Mouse (Mus musculus) kidney, postnatal 0 days (tissue): ENCODE data around the gene Ppm1e. TPM values are rescaled to one million over a fixed set of nuclear protein-coding genes. Genes with fewer than 3 reads are reported as not detected.

ENCODE experiments used
- ATAC-seq: fragments of 200-750 bp; cut with Nextera tagmentation; replicated peaks from 2 replicates; pipeline ENCODE4 v1.8.0; 2017; ENCODE audit warnings: low read depth, moderate number of reproducible peaks, moderate TSS enrichment, moderate library complexity; ENCODE audit not compliant: low FRiP score
- DNase-seq: peaks from one replicate; pipeline ENCODE4 v3.0.0-alpha.2; 2016; ENCODE audit warnings: low spot score
- H3K27ac ChIP-seq: fragments of 300-500 bp; sonication (generic); 2 replicates; pipeline ENCODE4 v1.5.1; 2014; ENCODE audit warnings: mild to moderate bottlenecking
- H3K27me3 ChIP-seq: fragments of 300-500 bp; sonication (generic); 2 replicates; pipeline ENCODE4 v1.6.1; 2014; ENCODE audit warnings: low read length, mixed read lengths; ENCODE audit not compliant: insufficient read depth
- H3K36me3 ChIP-seq: fragments of 300-500 bp; sonication (generic); 2 replicates; pipeline ENCODE4 v1.6.1; 2014; ENCODE audit warnings: low read length, mixed read lengths; ENCODE audit not compliant: insufficient read depth
- H3K4me1 ChIP-seq: fragments of 300-500 bp; sonication (generic); replicated peaks from 2 replicates; pipeline ENCODE4 v1.6.1; 2014; ENCODE audit warnings: antibody characterized with exemption, low read length, mixed read lengths; ENCODE audit not compliant: insufficient read depth
- H3K4me2 ChIP-seq: fragments of 300-500 bp; sonication (generic); 2 replicates; pipeline ENCODE4 v1.6.1; 2014; ENCODE audit warnings: mild to moderate bottlenecking, low read length, moderate library complexity, mixed read lengths
- H3K4me3 ChIP-seq: fragments of 300-500 bp; sonication (generic); replicated peaks from 2 replicates; pipeline ENCODE4 v1.5.1; 2014; ENCODE audit warnings: low read depth, low read length
- H3K9ac ChIP-seq: fragments of 300-500 bp; sonication (generic); 2 replicates; pipeline ENCODE4 v1.6.1; 2014; ENCODE audit warnings: low read depth, low read length
- H3K9me3 ChIP-seq: fragments of 300-500 bp; sonication (generic); replicated peaks from 2 replicates; pipeline ENCODE4 v1.6.1; 2016; ENCODE audit warnings: low read length, inconsistent platforms, mixed read lengths
- CTCF ChIP-seq: IDR thresholded peaks from 2 replicates; pipeline ENCODE4 v1.5.1; 2016; ENCODE audit warnings: antibody characterized with exemption, low read depth, mild to moderate bottlenecking, moderate library complexity
- WGBS: fragments of 180-500 bp; shearing (Covaris S2); extraction: QIAGEN DNeasy Blood & Tissue Kit; methylation state at CpG from one replicate; pipeline ENCODE4 v1.1.7; 2014; 5-methylcytosine and 5-hydroxymethylcytosine counted together
- polyA plus RNA-seq: library from polyadenylated mRNA; unstranded; fragments of >200 nt; fragmentation: Nextera tagmentation; extraction: Ambion mirVana; gene quantifications from 2 replicates; pipeline ENCODE4 v1.2.1, GENCODE M21; 2015

Ppm1e gene
- polyA plus RNA-seq, 1 experiment from 2014 or later: 2.1 TPM

DNA sequence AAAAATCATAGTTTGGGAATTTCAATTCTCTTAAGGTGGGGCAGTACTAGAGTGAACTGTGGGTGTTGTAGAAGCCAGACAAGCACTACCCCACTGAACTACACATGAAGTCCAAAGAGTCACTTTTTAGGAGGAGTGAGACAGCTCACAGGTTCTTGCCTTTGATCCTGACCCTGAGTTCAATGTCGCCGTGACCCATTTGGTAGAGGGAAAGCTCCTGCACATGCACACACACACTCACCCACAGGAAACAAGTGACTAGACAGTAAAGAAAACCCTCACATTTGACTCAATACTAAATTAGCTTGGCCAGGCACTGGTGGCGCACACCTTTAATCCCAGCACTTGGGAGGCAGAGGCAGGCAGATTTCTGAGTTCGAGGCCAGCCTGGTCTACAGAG lies 25.7 kb upstream of the Ppm1e start:
- Histone ChIP-seq H3K9me3 (no peaks in the 10 kb centered on the region), H3K4me3 (no peak overlapping the region), H3K4me2 (no peak overlapping the region), H3K36me3 (no peaks in the 10 kb centered on the region), H3K9ac (no peak overlapping the region), H3K4me1 (no peaks in the 10 kb centered on the region), H3K27ac (no peak overlapping the region), H3K27me3 (no peaks in the 10 kb centered on the region)
- WGBS: 93% methylated on average over 4 of the region's 4 CpGs
- TF ChIP-seq CTCF: no peak
- no peak for DNase-seq
- no peak for ATAC-seq

DNA sequence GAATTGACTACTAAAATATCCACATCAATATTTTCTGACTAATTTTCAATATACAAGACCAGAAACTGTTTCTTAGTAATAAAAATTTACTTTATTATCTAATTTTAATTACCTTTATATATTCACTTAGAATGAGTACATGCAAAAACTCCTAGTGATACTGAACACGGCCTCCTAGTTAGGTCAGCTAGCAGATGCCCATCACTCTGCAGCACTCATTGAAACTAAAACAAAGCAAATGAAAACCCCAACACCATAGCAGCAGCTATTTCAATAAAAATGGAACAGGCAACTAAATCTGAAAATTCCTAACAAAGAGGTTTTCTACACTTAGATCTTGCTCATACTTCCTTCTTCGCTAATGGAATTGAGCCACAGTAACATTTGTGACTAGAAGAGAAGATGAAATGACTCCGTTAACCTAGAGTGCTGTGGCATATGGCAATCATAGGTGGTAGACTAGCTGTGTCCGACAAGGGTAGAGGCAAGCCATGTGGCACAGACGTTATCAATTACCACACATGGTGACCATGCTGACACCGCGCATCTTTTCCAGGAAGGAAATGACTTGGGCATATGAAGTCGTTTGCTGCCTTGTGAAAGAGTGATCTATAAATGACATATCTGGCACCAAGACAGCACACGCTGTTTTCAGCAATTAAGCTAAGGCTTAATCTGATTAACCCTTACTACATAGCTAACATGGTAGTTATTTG lies 9.2 kb upstream of the Ppm1e start:
- H3K4me1 ChIP-seq: no peaks in the 10 kb centered on the region
- 82% methylated on average over 9 of the region's 9 CpGs for WGBS
- no peak overlapping the region for H3K4me2 ChIP-seq
- no peak overlapping the region for H3K4me3 ChIP-seq
- no peak overlapping the region for H3K9ac ChIP-seq
- H3K9me3 ChIP-seq: no peaks in the 10 kb centered on the region
- H3K27me3 ChIP-seq: no peaks in the 10 kb centered on the region
- DNase-seq (no peak), ATAC-seq (no peak)
- no peak overlapping the region for H3K27ac ChIP-seq
- H3K36me3 ChIP-seq: no peaks in the 10 kb centered on the region
- no peak for TF ChIP-seq CTCF

DNA sequence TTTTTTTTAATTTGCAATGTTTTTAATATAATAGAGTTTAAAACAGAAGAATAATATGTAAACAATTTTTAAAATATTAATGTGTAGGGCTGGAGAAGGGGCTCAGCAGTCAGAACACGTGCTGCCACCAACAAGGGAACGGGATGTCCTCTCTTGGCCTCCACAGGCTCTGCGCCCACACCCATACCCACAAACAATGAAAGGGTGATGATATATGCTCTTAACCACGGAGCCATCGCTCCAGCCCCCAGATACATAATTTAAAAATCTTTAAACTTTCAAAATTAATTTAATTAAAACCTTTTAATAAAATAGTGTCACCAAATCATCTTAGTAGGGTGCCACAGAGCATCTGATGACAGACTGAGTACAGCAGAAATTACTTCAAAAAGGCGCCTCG lies 8.2 kb upstream of the Ppm1e start:
- Histone ChIP-seq H3K27ac (no peak overlapping the region), H3K4me2 (no peak overlapping the region), H3K36me3 (no peaks in the 10 kb centered on the region), H3K9me3 (no peaks in the 10 kb centered on the region), H3K4me3 (no peak overlapping the region), H3K9ac (no peak overlapping the region), H3K27me3 (no peaks in the 10 kb centered on the region), H3K4me1 (no peaks in the 10 kb centered on the region)
- no peak for ATAC-seq
- WGBS: 83% methylated on average over 7 of the region's 7 CpGs
- no peak for TF ChIP-seq CTCF
- DNase-seq: no peak

DNA sequence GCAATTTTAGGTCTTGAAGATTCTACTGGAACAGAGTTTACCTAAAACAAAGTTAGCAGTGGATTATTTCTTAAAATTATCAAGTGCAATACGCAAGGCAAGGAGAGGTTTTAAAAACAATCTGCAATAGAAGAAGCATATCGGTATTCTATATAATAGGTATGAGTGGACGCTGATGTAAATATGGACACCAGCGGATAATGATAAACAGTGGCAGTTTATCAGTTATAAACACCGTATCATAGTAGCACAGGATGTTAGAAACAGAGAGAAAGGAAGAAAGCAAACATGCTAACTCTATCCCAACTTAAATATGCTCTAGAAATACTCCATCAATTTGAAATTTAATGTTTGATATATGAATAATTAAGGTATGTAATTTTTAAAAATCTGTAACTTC lies 6.3 kb upstream of the Ppm1e start:
- no peak overlapping the region for H3K4me2 ChIP-seq
- DNase-seq (no peak), ATAC-seq (no peak)
- no peak overlapping the region for H3K4me3 ChIP-seq
- H3K27me3 ChIP-seq: 0 out of 2 replicates have a peak, but pooled peaks cover 3% of the 10 kb centered on the region
- 92% methylated on average over 5 of the region's 5 CpGs for WGBS
- H3K4me1 ChIP-seq: no peaks in the 10 kb centered on the region
- no peaks in the 10 kb centered on the region for H3K9me3 ChIP-seq
- no peak overlapping the region for H3K9ac ChIP-seq
- TF ChIP-seq CTCF: no peak
- H3K27ac ChIP-seq: no peak overlapping the region
- no peaks in the 10 kb centered on the region for H3K36me3 ChIP-seq

DNA sequence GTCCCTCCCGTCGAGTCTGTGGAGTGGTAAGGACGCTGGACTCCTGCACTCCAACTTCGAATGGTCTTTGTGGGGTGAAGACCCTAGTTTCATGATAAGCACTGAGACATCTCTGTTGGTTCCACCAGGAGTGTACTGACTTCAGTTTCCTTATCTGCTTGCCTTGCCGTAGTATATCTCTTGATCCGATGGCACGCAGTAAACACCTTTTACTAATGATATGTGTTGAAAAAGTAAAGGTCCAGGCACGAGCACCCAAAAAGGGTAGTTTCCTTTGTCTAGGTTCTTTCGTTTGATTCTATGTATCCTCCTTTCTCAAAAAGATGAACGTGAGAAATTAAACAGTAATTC lies 414 bp upstream of the Ppm1e start:
- H3K4me3 ChIP-seq: peak overlapping the region; percentile 70
- H3K4me1 ChIP-seq: peaks cover 4% of the 10 kb centered on the region; the same call in 1 of the 2 replicates
- WGBS: 13% methylated on average over 10 of the region's 10 CpGs
- H3K27me3 ChIP-seq: 0 out of 2 replicates have a peak, but pooled peaks cover 6% of the 10 kb centered on the region
- H3K9ac ChIP-seq: peak overlapping the region; percentile 51; the same call in 1 of the 2 replicates
- H3K9me3 ChIP-seq: no peaks in the 10 kb centered on the region
- H3K36me3 ChIP-seq: no peaks in the 10 kb centered on the region
- ATAC-seq: no peak
- no peak for TF ChIP-seq CTCF
- H3K4me2 ChIP-seq: peak overlapping the region; percentile 90
- no peak for DNase-seq
- no peak overlapping the region for H3K27ac ChIP-seq

DNA sequence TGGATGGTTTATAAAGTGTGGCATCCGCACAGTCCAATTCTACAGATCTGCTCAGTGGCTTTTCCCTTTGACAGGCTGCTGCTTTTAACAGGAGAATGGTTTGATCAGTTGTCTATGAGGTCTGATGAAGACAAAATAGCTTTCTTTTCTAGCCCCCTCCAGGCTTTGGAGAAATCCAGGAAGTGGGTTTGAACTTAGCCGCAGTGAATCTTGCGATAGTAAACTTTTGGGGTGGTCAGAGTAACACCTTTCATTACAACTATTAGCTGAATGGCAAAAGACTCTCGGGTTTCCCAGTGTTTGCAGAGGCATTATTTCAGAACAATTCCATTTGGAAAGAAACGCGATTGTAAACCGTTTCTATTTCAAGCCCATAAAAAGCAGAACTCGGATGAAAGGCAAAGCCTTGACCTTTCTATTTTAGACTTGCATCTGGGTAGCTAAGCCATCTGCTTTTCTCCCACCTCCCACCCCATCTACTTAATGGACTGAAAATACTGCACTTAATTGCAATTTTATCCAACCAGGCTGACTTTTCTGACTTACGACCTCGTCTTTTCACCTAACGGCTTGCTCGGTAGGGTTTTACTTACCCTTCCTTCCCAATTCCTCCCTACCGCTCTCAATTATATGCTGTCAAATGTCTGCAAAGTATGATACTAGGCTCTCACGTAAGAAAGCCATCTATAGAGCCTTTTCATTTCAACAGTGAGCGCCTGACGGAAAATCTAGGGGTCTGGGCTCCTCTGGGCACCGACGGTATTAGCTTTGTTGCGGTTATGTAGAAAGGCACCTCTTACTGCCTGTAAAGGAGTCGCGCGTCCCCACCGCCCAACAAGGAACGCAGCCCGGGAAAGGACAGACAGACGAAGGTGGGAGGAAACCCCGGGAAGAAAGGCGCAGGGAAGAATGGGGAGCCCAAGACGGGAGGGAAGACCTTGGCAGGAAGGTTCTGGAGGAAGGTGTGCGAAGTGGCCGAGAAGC lies 1.2 kb downstream of the Ppm1e start:
- H3K9me3 ChIP-seq: no peaks in the 10 kb centered on the region
- 0 out of 2 replicates have a peak, but pooled peaks cover 6% of the 10 kb centered on the region for H3K27me3 ChIP-seq
- ATAC-seq: no peak
- H3K4me2 ChIP-seq: peak overlapping the region; percentile 90
- no peak overlapping the region for H3K27ac ChIP-seq
- peaks cover 4% of the 10 kb centered on the region; the same call in 1 of the 2 replicates for H3K4me1 ChIP-seq
- no peaks in the 10 kb centered on the region for H3K36me3 ChIP-seq
- peak overlapping the region; percentile 51 for H3K9ac ChIP-seq
- TF ChIP-seq CTCF: no peak
- WGBS: 4% methylated on average over 31 of the region's 31 CpGs
- peak overlapping the region; percentile 70 for H3K4me3 ChIP-seq
- DNase-seq: peak; percentile 54
